Mouse (Mus musculus): ENCODE data around the gene Pkig. TPM values are rescaled to one million over a fixed set of nuclear protein-coding genes. Genes with fewer than 3 reads are reported as not detected.

The Pkig gene
- polyA plus RNA-seq (2012; rRNA removed) = 56.7 and 64.7 TPM in 2 replicates

DNA sequence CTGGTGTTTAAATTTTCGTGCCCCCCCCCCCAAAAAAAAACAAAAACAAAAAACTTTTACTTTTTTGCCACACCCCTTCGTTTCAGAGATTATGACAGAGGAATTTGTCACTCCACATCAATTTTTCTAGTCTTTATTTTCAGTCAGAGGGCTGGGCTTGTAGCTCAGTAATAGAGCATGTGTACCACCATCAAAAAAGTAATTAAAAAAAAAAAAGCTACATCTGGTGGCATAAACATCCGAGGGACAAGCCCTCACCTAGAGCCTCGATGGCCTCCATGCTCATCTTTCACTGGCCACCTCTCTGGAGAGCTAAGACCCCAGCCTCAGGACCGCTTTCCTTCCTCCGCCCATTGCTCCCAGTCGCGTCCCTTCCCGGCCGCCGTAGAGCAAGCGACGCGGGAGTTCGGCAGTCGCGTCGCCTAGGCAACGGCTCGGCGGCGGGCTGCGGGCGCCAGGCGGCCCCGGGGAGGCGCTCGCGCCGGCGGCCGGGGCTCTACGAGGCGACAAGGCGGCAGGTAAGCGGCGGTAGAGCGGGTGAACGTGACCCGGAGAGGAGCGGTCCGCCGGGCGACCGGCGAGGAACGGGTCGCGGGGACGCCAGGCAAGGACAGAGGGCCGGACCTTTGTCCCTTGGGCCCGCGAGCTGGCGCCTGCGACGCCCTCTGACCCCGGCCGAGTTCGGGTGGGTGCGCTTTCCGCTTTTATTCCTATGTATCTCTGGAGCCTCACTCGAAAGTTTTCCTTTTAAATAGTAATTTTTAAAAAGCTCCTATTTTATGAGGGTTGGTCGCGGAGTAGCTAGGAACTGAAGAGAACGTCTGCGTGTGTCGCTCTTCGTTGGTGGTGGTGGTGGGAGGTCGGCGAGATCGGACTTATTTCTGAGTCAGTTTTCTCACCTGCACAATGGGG, at the start of gene Pkig:
Gene Pkig, plus strand, starts transcription at position 412 of the 912 bp plus-strand sequence.
- H3K27me3 ChIP-seq (ENCODE audit: control insufficient read depth, insufficient read depth, low read length) = no peaks in the 10 kb centered on the region
- no peak within 1 kb of the TSS for H3K27ac ChIP-seq (ENCODE audit: control insufficient read depth, insufficient read depth, low read length)
- WGBS = 2% methylated on average over 71 of the region's 71 CpGs
- H3K4me1 ChIP-seq (replicated peaks; ENCODE audit: control insufficient read depth, insufficient read depth, low read length) = no peaks in the 10 kb centered on the region; the same call in 1 of the 2 replicates
- H3K4me3 ChIP-seq (ENCODE audit: control insufficient read depth, insufficient read depth, low read length) = peak within 1 kb of the TSS; percentile 87
- DNase-seq = peak; percentile 88
- TF ChIP-seq POLR2A (IDR thresholded peaks at IDR 0.05; ENCODE audit: control insufficient read depth, extremely low read depth, insufficient read depth, low read length, poor library complexity) (peak; percentile 45; the same call in 1 of the 2 replicates), CTCF (IDR thresholded peaks at IDR 0.05; ENCODE audit: borderline replicate concordance, control insufficient read depth, extremely low read depth, insufficient read depth, low read length, poor library complexity) (peak; percentile 74; the same call in 1 of the 2 replicates)
- no peaks in the 10 kb centered on the region for H3K36me3 ChIP-seq (ENCODE audit: control insufficient read depth, insufficient read depth, low read length)

DNA sequence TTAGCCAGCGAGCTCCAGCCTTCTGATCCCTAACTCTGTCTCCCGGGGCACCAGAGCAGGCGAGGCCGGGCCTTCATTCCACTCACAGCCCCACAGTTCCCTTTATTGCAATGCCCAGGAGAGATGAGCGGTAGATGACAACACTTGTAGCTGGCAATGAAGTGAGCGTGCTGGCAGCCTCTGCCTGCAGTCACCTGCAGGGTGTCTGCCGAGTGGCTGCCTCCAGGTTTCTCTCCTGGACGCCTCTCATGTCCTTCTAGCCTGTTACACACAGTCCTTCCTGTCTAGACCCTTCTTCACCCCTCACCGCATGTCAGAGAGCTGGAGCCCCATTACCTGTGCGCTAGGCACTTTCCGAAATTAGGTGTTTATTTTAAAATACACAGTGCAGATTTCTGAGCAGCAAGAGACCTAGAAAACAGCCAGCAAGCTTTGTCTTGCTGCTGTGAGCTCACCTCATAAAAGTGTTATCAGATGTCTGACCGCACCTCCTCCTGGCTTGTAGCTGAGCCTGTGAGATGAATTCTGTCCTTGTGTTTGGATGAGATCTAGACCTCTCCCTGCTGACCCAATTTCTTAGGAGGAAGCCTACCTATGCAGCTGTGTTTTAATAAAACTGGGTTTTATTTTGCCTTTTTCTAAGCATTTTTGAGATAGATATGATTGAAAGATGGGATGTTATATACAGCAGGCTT, 48.8 kb upstream of the Pkig start:
- WGBS = 96% methylated on average over 12 of the region's 12 CpGs
- Histone ChIP-seq H3K36me3 (ENCODE audit: control insufficient read depth, insufficient read depth, low read length) (peaks cover 43% of the 10 kb centered on the region), H3K4me1 (replicated peaks; ENCODE audit: control insufficient read depth, insufficient read depth, low read length) (no peaks in the 10 kb centered on the region), H3K4me3 (ENCODE audit: control insufficient read depth, insufficient read depth, low read length) (no peak overlapping the region), H3K27ac (ENCODE audit: control insufficient read depth, insufficient read depth, low read length) (no peak overlapping the region), H3K27me3 (ENCODE audit: control insufficient read depth, insufficient read depth, low read length) (no peaks in the 10 kb centered on the region)
- DNase-seq = no peak
- TF ChIP-seq POLR2A (IDR thresholded peaks at IDR 0.05; ENCODE audit: control insufficient read depth, extremely low read depth, insufficient read depth, low read length, poor library complexity) (no peak), CTCF (IDR thresholded peaks at IDR 0.05; ENCODE audit: borderline replicate concordance, control insufficient read depth, extremely low read depth, insufficient read depth, low read length, poor library complexity) (no peak)

DNA sequence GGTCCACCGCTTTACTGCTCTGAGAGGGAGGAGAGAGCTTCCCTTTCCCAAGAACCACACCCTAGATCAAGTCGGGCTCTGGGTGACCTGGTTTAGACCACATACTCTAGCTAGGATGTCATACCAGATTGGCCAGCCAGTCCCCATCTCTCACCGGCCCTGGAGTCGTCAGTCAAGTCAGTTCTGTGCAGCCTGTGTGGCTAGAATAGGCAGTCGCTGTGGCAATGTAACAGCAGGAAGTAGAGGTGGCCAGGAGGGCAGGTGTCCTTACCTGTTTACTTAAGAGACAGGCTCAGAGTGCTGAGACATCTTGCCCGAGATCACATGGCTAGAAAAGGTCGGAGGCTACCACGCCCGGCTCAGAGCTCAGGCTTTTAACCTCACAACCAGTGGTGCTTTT, 47.0 kb upstream of the Pkig start:
- peaks cover 57% of the 10 kb centered on the region for H3K36me3 ChIP-seq (ENCODE audit: control insufficient read depth, insufficient read depth, low read length)
- no peak overlapping the region for H3K27ac ChIP-seq (ENCODE audit: control insufficient read depth, insufficient read depth, low read length)
- H3K4me3 ChIP-seq (ENCODE audit: control insufficient read depth, insufficient read depth, low read length) = no peak overlapping the region
- 88% methylated on average over 9 of the region's 9 CpGs for WGBS
- TF ChIP-seq POLR2A (IDR thresholded peaks at IDR 0.05; ENCODE audit: control insufficient read depth, extremely low read depth, insufficient read depth, low read length, poor library complexity) (no peak), CTCF (IDR thresholded peaks at IDR 0.05; ENCODE audit: borderline replicate concordance, control insufficient read depth, extremely low read depth, insufficient read depth, low read length, poor library complexity) (no peak)
- no peaks in the 10 kb centered on the region for H3K27me3 ChIP-seq (ENCODE audit: control insufficient read depth, insufficient read depth, low read length)
- H3K4me1 ChIP-seq (replicated peaks; ENCODE audit: control insufficient read depth, insufficient read depth, low read length) = no peaks in the 10 kb centered on the region
- no peak for DNase-seq

DNA sequence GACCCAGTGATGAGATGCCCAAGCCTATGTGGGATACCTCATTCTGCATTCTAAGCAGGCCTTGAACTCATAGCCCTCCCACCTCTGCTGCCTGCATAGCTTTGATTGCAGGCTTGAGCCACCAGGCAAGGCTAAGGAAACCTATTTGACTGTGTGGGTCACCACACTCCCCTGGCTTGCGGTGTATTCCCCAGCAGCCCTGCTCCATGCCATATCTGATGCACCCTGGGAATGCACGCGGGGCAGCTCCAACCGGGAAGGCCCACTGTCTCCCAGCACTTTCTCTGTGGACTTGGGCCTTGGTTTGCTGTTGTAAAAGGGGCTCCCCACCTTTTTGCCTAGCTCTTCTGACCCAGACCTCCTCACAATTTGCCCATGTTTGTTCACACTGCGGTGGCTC, 45.0 kb upstream of the Pkig start:
- Histone ChIP-seq H3K36me3 (ENCODE audit: control insufficient read depth, insufficient read depth, low read length) (peaks cover 70% of the 10 kb centered on the region), H3K27me3 (ENCODE audit: control insufficient read depth, insufficient read depth, low read length) (no peaks in the 10 kb centered on the region), H3K4me3 (ENCODE audit: control insufficient read depth, insufficient read depth, low read length) (no peak overlapping the region), H3K4me1 (replicated peaks; ENCODE audit: control insufficient read depth, insufficient read depth, low read length) (no peaks in the 10 kb centered on the region), H3K27ac (ENCODE audit: control insufficient read depth, insufficient read depth, low read length) (no peak overlapping the region)
- DNase-seq = no peak
- WGBS = 98% methylated on average over 5 of the region's 5 CpGs
- TF ChIP-seq POLR2A (IDR thresholded peaks at IDR 0.05; ENCODE audit: control insufficient read depth, extremely low read depth, insufficient read depth, low read length, poor library complexity) (no peak), CTCF (IDR thresholded peaks at IDR 0.05; ENCODE audit: borderline replicate concordance, control insufficient read depth, extremely low read depth, insufficient read depth, low read length, poor library complexity) (no peak; the same call in 1 of the 2 replicates)

DNA sequence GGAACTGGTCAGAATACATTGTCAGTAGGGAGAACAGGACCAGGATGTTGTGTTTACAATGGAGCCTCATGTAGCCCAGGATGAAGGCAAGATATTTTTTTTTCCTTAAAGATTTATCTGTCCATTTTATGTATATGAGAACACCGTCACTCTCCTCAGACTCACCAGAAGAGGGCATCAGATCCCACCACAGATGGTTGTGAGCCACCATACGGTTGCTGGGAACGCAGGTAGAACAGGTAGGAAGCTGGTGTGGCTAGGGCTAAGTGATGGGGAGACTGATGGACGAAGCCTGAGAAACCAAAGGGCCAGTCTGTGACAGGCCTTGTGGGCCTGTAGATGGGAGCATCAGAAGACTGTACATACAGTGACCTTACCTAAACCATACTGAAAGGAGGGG, 44.2 kb upstream of the Pkig start:
- H3K36me3 ChIP-seq (ENCODE audit: control insufficient read depth, insufficient read depth, low read length) = peaks cover 78% of the 10 kb centered on the region
- no peak for DNase-seq
- WGBS = 100% methylated on average over 4 of the region's 4 CpGs

DNA sequence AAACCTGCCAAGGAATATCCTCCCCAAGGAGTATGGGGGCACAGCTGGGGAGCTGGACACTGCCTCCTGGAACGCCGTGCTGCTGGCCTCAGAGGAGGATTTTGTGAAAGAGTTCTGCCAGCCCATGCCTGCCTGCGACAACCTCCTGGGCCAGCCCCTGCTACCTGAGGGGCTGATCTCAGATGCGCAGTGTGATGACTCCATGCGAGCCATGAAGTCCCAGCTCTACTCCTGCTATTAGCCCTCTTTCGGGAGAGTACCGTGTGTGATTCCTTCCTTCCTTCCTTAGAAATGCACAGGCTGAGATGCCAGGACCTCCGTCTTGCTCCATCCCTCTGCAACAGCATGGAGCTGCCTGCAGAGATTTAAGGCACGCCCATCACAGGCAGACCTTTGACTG, 42.8 kb upstream of the Pkig start:
- no peak for TF ChIP-seq CTCF (IDR thresholded peaks at IDR 0.05; ENCODE audit: borderline replicate concordance, control insufficient read depth, extremely low read depth, insufficient read depth, low read length, poor library complexity)
- TF ChIP-seq POLR2A (IDR thresholded peaks at IDR 0.05; ENCODE audit: control insufficient read depth, extremely low read depth, insufficient read depth, low read length, poor library complexity) = no peak
- Histone ChIP-seq H3K27me3 (ENCODE audit: control insufficient read depth, insufficient read depth, low read length) (no peaks in the 10 kb centered on the region), H3K27ac (ENCODE audit: control insufficient read depth, insufficient read depth, low read length) (no peak overlapping the region), H3K4me1 (replicated peaks; ENCODE audit: control insufficient read depth, insufficient read depth, low read length) (no peaks in the 10 kb centered on the region), H3K36me3 (ENCODE audit: control insufficient read depth, insufficient read depth, low read length) (peaks cover 82% of the 10 kb centered on the region), H3K4me3 (ENCODE audit: control insufficient read depth, insufficient read depth, low read length) (no peak overlapping the region)
- 98% methylated on average over 9 of the region's 9 CpGs for WGBS
- no peak for DNase-seq

More for the DNA sequence above, 44.2 kb upstream of the Pkig start:
- H3K4me3 ChIP-seq (ENCODE audit: control insufficient read depth, insufficient read depth, low read length) = no peak overlapping the region
- H3K27me3 ChIP-seq (ENCODE audit: control insufficient read depth, insufficient read depth, low read length) = no peaks in the 10 kb centered on the region
- no peaks in the 10 kb centered on the region for H3K4me1 ChIP-seq (replicated peaks; ENCODE audit: control insufficient read depth, insufficient read depth, low read length)
- TF ChIP-seq CTCF (IDR thresholded peaks at IDR 0.05; ENCODE audit: borderline replicate concordance, control insufficient read depth, extremely low read depth, insufficient read depth, low read length, poor library complexity) = no peak
- no peak for TF ChIP-seq POLR2A (IDR thresholded peaks at IDR 0.05; ENCODE audit: control insufficient read depth, extremely low read depth, insufficient read depth, low read length, poor library complexity)
- H3K27ac ChIP-seq (ENCODE audit: control insufficient read depth, insufficient read depth, low read length) = no peak overlapping the region

Data from thymus, adult 2 months (tissue).